Mouse (Mus musculus): ENCODE measurements around the gene Fbxo48. TPM values are rescaled to one million over a fixed set of nuclear protein-coding genes. Genes with fewer than 3 reads are reported as not detected.

The Fbxo48 gene
- total RNA-seq, 2 experiments from 2014 or later: 0.09 to 0.39 TPM

- no peak for DNase-seq (ENCODE audit: low spot score)
Observed at GRCm38 (mm10) chr11:16969650-16970049, 18.5 kb downstream of the Fbxo48 start.

DNA sequence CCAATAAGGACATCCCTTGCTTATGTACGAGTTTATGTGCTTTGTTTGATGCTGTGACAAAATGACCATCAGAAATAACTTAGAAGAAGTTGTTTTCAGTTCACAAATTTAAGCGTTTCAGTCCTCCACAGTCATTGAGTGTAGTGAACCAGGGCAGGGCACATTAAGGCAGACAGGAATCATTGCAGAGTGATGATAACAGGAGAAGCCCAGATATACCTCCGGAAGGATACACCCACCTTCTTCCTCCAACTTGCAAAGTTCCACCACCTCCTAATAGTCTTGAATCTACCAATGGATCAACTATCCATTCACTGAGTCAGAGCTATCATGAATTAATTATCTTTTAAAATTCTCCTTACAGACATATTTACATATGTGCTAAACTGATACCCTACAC, 20.9 kb downstream of the Fbxo48 start:
- DNase-seq (ENCODE audit: low spot score): no peak

DNA sequence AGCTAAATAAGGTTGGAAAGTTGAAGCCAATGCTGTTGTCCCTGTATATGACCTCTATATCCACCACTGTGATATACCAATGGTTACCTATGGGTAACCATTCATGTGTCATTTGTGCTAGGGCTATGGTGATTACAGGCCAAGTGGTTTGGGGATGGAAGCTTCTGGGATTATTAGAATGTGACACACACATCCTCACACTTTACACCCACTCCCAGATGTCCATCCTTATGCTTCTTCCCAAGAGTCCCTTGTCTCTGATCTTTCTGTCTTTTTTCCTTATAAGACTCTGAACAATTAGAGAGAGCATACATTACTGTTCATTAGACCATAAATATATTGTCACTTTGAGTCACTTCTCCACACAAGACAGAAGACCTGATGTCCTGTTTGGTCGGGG, 21.9 kb downstream of the Fbxo48 start:
- DNase-seq (ENCODE audit: low spot score): no peak

GRCm38 (mm10) chr11:16976937-16977336, 25.8 kb downstream of the Fbxo48 start:
- DNase-seq (ENCODE audit: low spot score): no peak

DNA sequence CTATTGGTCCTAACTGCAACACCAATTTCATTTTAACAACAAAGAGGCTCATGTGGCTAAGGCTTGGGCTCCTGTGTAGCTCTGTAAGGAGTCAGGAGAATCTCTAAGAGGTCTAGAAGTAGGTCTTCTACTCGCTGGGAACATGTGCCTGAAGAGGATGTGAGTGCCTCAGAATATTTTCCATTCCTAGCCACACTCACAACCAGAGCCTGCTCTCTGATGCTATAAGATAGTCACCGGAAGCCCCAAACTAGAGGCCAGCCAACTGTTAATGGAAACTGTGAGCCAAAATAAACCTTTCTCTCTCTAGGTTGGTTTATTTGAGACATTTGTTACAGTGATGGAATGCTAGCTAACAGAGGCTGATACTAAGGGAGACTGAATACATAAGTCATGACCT, 26.4 kb downstream of the Fbxo48 start:
- DNase-seq (ENCODE audit: low spot score): no peak

GRCm38 (mm10) chr11:16978161-16978707, 27.1 kb downstream of the Fbxo48 start:
- DNase-seq (ENCODE audit: low spot score): no peak

DNA sequence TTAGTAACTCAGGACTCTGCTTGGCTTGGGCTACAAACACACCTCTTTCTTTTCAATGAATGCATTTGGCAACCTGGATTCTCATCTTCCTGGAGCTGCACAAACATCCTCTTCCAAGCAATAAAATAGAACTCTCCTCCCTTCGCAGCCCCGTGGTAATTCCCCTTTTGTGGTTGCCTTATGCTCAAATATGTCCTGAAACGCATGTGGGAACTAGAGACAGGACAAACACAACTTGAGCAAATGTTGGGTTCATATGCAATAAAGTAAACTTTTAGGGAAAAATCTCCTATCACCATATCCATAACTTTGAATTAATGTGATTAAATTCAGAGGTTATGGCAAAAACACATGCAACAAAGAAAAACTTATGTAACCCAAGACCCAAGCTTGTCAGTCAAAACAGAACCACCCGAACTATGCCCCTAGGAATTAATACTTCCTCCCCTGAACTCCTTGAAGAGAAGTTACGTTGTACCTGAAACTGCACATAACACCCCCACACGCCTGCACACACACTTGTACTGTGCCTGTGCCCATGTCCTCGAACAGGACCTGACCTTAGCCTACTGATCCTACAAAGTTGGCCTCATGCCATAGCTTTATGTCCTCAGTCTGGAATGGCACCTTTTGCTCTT, 35.5 kb downstream of the Fbxo48 start:
- DNase-seq (ENCODE audit: low spot score): no peak

DNA sequence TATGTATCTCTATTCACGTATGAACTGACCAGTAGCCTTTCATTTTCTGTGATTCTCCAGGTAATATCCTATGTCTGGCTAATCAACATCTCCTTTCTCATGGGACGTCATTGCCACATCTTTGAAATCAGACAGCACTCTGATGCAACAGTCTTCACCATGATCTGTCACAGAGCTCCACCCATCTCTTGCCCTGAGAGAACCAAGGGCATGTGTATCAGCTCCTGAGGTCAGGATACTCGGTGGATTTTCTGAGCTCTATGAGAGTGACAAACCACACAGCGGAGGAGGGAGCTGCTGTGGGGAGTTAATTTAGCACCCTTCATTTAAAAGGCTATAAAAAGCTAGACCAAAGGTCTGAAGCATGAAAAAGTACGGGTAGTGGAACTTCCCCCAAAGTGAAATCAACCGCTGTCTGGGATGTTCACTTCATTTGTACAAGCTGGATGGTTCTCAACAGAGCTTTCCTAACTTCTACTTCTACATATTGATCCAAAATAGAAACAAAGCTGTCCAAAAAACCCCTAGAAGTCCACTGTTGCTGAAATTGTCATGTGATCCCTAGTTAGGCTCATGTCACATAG, 36.7 kb downstream of the Fbxo48 start:
- DNase-seq (ENCODE audit: low spot score): no peak

- no peak for DNase-seq (ENCODE audit: low spot score)
Observed at GRCm38 (mm10) chr11:16989885-16990284, 38.7 kb downstream of the Fbxo48 start.

DNA sequence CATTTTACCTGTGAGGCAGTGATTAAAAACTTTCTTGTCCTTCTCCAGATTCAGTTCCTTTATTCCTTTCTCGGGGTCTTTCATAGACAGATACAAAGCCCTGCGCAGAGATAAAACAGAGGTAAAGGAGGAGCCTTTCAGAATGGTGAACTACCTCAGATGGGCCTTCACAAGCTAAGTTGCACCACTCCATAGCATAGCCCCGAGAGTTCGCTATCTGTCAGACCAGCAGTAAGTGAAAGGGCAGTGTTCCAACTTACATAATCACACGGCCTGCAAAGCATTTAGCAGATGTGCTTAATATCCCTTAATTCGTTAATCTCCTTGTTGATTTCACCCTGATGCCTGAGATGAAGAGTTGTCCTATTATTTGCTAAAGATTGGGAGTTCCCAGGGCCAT, 41.7 kb downstream of the Fbxo48 start:
- DNase-seq (ENCODE audit: low spot score): no peak

- no peak for DNase-seq (ENCODE audit: low spot score)
Observed at GRCm38 (mm10) chr11:16996818-16997217, 45.6 kb downstream of the Fbxo48 start.

DNA sequence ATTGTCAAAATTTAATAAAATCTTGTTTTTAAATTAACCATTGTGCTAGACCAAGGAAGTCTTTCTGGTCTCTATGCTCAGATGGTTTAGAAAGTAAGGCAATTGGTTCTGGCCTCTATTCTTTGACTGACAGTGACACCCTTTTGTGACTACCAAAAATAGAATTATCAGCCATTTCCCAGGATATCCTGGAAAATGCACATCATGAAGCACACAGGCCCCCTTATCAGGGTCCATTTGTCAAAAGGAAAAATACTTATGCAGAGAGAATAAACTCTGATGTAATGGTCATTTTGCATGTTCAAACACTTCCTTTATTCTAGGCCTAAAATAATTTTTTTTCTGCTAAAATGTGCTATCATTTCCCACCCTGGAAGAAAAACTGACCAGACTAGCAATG, 46.3 kb downstream of the Fbxo48 start:
- no peak for DNase-seq (ENCODE audit: low spot score)

DNA sequence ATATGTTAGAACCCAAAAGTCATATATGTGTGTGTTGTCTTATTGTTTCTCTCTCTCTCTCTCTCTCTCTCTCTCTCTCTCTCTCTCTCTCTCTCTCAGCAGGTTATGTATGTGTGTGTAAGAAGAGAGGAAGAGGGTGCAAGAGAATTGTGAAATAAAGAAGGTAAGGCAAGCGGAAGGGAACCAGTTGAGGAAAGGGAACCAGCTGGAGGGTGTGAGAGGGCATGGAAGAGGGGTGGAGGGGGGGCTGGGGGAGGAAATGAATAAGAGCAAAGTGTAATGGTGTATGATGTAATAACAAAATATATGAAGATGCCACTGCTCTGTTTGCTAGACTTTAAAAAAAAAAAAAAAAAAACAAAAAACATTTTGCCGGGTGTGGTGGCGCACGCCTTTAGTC, 48.2 kb downstream of the Fbxo48 start:
- DNase-seq (ENCODE audit: low spot score): no peak

DNA sequence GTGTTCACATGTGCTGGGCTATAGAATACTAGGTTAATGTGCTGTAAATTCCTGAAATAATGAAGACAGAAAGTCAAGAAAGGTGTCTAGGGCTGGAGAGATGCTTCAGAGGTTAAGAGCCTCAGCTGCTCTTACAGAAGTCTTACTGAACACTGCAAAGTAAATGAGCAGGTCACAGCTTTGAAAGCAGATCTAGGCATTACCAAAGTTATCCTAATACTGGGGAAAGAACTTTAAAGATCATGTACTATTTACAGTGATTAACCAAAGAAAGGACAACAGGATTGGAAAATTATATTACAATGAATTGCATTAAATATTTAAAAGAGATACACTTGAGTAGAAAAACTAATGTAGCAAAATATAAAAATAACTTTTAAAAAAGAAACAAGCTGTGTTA, 48.8 kb downstream of the Fbxo48 start:
- no peak for DNase-seq (ENCODE audit: low spot score)

DNA sequence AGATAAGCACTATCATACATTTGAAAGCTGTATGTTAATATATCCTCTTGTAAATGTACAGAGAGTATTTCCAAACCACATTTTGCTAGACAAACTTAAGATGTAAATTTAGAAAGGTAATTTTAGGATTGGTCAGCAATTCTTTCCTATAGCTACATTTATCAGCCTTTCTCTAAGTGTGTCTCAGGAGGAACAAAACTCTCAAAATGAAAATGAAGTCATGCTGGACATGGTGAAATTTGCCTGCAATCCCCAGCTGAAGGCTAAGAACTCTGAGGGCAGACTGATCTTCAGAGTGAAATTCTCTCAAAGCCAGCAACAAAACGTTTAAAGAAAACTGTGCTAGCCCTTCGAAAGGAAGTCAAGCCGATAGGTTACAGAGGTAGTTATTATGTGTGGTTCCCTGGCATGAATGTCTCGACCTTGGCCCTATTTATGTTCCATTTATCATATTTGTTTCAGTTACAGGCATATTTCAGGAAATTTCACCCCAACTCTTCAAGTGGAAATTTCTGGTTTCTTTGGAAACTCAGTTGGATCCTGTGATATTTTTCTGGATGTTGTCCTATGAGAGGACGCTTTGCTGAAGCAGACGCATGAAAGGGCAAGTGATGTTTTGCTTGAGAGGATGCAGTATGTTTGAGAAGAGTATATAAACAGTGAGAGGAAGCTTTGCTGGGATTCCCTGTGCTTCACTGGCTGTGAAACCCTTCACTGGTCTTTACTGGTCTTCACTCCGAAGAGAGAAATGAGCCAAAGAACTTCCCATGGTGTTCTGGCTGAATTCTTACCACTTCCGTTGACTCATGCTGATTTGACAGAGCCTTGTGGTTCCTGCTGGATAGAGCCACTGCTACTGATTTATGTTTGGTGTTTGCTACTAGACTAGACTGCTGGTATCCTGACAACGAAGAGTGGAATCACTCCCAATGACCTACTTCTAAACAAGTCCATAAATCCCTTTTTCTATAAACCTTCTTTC, 49.5 kb downstream of the Fbxo48 start:
- no peak for DNase-seq (ENCODE audit: low spot score)

GRCm38 (mm10) chr11:17002739-17003373, 51.7 kb downstream of the Fbxo48 start:
- no peak for DNase-seq (ENCODE audit: low spot score)

GRCm38 (mm10) chr11:17003757-17004156, 52.6 kb downstream of the Fbxo48 start:
- no peak for DNase-seq (ENCODE audit: low spot score)
